Mouse (Mus musculus) leukemia stem cell, adult 10-12 weeks (primary cell): ENCODE measurements around the gene Bet1. TPM values are rescaled to one million over a fixed set of nuclear protein-coding genes. Genes with fewer than 3 reads are reported as not detected.

Source experiments
- polyA plus RNA-seq: library from polyadenylated mRNA; stranded (reverse); fragments of >175 nt; gene quantifications from 2 replicates; pipeline ENCODE4 v1.2.3, GENCODE M21; 2012; ENCODE audit warnings: low replicate concordance

Bet1 gene
- 6.5 and 21.2 TPM in 2 replicates for polyA plus RNA-seq

GRCm38 (mm10) chr6:4086663-4087454 is at the start of gene Bet1:
Gene Bet1 (minus strand): TSS chr6:4086972.

Other genes with a start within 250 kb of the Bet1 start
- gene Tfpi2, start 98.1 kb downstream of the Bet1 start, polyA plus RNA-seq = not detected in 2 replicates
- gene Gngt1, start 93.2 kb downstream of the Bet1 start, polyA plus RNA-seq = not detected in 2 replicates
- gene Gng11, start 83.1 kb downstream of the Bet1 start, polyA plus RNA-seq = 0.68 and 1.2 TPM in 2 replicates